Mouse (Mus musculus) heart, adult 2 months (tissue): Measurements from ENCODE around the gene Nectin4.

Experiments
- CTCF ChIP-seq: fragments of 200-600 bp; IDR thresholded peaks from 2 replicates; pipeline ENCODE4 v1.8.1; 2022; ENCODE audit warnings: antibody characterized with exemption, mild to moderate bottlenecking, moderate library complexity
- POLR2A ChIP-seq: fragments of 200-500 bp; IDR thresholded peaks from 2 replicates; pipeline ENCODE4 v1.6.1; 2011; ENCODE audit warnings: mild to moderate bottlenecking, low read depth, low read length, control low read depth; ENCODE audit not compliant: insufficient read depth

DNA sequence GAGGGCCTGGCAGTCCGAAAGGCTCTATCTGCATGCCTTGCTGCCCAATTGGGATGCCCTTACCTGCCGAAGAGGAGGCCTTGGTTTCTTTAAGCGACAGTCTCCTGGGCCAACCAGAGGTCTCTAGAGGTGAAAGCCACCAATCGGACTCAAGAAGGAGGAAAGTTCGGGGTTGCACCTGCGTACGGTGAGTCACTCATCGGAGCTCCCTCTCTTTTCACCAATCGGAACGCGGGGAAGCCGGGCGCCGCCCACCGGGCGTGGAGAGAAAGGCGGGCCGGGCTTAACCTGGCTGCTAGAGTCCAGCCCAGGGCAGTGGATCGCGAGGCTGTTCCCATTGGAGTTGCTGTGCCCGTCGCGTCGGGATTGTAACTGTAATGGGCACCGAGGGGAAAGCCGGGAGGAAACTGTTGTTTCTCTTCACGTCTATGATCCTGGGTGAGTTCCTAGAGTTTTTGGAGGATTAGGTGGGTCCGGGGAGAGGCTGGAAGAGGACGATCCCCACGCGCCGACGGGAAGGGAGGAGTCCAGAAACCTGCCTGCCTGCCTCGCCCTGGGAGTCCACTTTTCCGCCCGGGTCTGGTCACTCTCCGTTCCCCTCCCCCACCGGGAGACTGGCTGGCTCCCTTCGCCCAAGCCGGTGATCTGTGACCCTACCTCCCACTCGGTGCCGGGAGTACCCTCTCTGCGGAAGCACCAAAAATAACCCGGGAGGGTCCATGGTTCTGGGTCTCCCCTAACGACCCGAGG lies 67.5 kb downstream of the Nectin4 start, which contains the start of gene F11r:
- TF ChIP-seq CTCF (peak; percentile 54), POLR2A (peak; percentile 95)
